Mouse (Mus musculus) heart, adult 18-20 months (tissue): ENCODE measurements around the gene Ccdc163. TPM values are rescaled to one million over a fixed set of nuclear protein-coding genes. Genes with fewer than 3 reads are reported as not detected.

Experiments used
- DNase-seq, 2 experiments: peaks; one replicate each; pipeline ENCODE4 v3.0.0; 2021 to 2022; ENCODE audit warnings: mixed read lengths in 1 of 2
- total RNA-seq, 2 experiments: library from RNA; stranded (reverse); gene quantifications; 2 replicates each; pipeline ENCODE4 v1.2.3; 2021

Ccdc163 gene
- total RNA-seq, 2 experiments from 2014 or later: 4.3 to 5.4 TPM

- DNase-seq: no peak
Measured at GRCm38 (mm10) chr4:116780541-116780940, 72.2 kb downstream of the Ccdc163 start.

- DNase-seq: no peak
Measured at GRCm38 (mm10) chr4:116781366-116781765, 73.1 kb downstream of the Ccdc163 start.

- no peak for DNase-seq
Measured at GRCm38 (mm10) chr4:116782171-116782570, 73.9 kb downstream of the Ccdc163 start.

- no peak for DNase-seq
Measured at GRCm38 (mm10) chr4:116786587-116786986, 78.3 kb downstream of the Ccdc163 start.

GRCm38 (mm10) chr4:116787985-116788760, 79.9 kb downstream of the Ccdc163 start:
- DNase-seq: peak; percentile 35 to 40

- peak; percentile 78 to 91 for DNase-seq
Measured at GRCm38 (mm10) chr4:116788956-116789355, 80.6 kb downstream of the Ccdc163 start.

GRCm38 (mm10) chr4:116792453-116792852, 84.1 kb downstream of the Ccdc163 start:
- no peak for DNase-seq

GRCm38 (mm10) chr4:116794273-116794672, 86.0 kb downstream of the Ccdc163 start:
- no peak for DNase-seq

- DNase-seq: peak; percentile 55 to 71
Measured at GRCm38 (mm10) chr4:116796442-116797110, 88.3 kb downstream of the Ccdc163 start.

- DNase-seq: no peak
Measured at GRCm38 (mm10) chr4:116799901-116800300, 91.6 kb downstream of the Ccdc163 start.

Other genes with a start within 250 kb of the Ccdc163 start
- 100 to 1,000 TPM; 105 to 111 TPM for gene Mast2, start 244.3 kb upstream of the Ccdc163 start, total RNA-seq
- gene Ipp, start 201.0 kb upstream of the Ccdc163 start, total RNA-seq: 10 to 100 TPM; 15.1 to 16.6 TPM
- gene Tmem69, start 152.6 kb upstream of the Ccdc163 start, total RNA-seq: 10 to 100 TPM; 27.6 to 31.8 TPM
- gene Gpbp1l1, start 150.9 kb upstream of the Ccdc163 start, total RNA-seq: 10 to 100 TPM; 64.1 to 70.0 TPM
- gene Ccdc17, start 111.9 kb upstream of the Ccdc163 start, total RNA-seq: 1 to 10 TPM; 3.7 to 4.1 TPM
- gene Nasp, start 80.6 kb upstream of the Ccdc163 start, total RNA-seq: 10 to 100 TPM; 14.5 to 16.2 TPM
- 100 to 1,000 TPM; 310 to 328 TPM for gene Akr1a1, start 56.8 kb upstream of the Ccdc163 start, total RNA-seq
- 100 to 1,000 TPM; 463 to 542 TPM for gene Prdx1, start 23.0 kb upstream of the Ccdc163 start, total RNA-seq
- gene Mmachc, start 103 bp upstream of the Ccdc163 start, total RNA-seq: 10 to 100 TPM; 55.3 to 55.9 TPM
- gene Tesk2, start 12.4 kb downstream of the Ccdc163 start, total RNA-seq: 1 to 10 TPM; 1.9 to 2.0 TPM
- 1 to 10 TPM; 5.5 to 7.3 TPM for gene Toe1, start 99.1 kb downstream of the Ccdc163 start, total RNA-seq
- gene Mutyh, start 99.2 kb downstream of the Ccdc163 start, total RNA-seq: 1 to 10 TPM; 1.3 TPM
- gene Hpdl, start 113.2 kb downstream of the Ccdc163 start, total RNA-seq: 1 to 10 TPM; 3.5 to 3.7 TPM
- 1 to 10 TPM in 1 of 2 experiments, under 1 TPM in 1; 0.98 to 1.0 TPM for gene Zswim5, start 168.9 kb downstream of the Ccdc163 start, total RNA-seq